Mouse (Mus musculus): ENCODE measurements around the gene Fat3.

GRCm38 (mm10) chr9:16107900-16108299 lies 393.2 kb downstream of the Fat3 start:
- TF ChIP-seq GATA1 (IDR thresholded peaks at IDR 0.05; ENCODE audit: borderline replicate concordance, low read length) (no peak), FLI1 (IDR thresholded peaks at IDR 0.05; ENCODE audit: low read length) (no peak)
